In the genomic region with DNA sequence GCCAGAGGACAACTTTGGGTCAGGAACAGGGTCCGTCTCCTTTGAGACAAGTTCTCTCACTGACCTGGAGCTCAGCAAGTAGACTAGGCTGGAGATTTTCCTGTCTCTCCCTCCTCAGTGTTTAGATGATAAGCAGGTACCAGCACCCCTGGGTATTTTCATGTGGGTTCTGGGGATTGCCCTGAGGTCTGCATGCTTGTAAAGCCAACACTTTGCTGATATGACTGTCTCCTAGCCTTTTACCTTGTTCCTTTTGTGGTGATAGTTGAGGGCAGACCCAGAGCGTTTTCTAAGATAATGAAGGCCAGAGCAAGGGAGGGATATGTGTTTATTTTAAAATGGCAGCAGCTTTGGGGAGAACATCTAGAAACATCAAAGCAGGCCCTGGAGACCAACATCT, we compare ENCODE assay signal across 17 mouse cellular contexts.
"Had no signal": no experiment of that assay in that cellular context is flagged by ENCODE, and none has a peak within 500 bp of the region (broad histone marks: within the 10 kb centered on the region; RNA-seq: fewer than 3 reads in every experiment).

No protein-coding gene starts in this region.

- DNase-seq: liver, embryonic 13.5 days; liver, postnatal 0 days; lung, adult 2 months; lung, postnatal 14 days; lung, postnatal 36 days; midbrain, embryonic 14.5 days; right cerebral cortex, postnatal 14 days; thymus, adult 2 months; thymus, postnatal 14 days; thymus, postnatal 36 days had no signal

- H3K4me1 ChIP-seq: liver, embryonic 13.5 days; liver, embryonic 15.5 days; midbrain, embryonic 12.5 days; neural tube, embryonic 12.5 days had no signal

- H3K27ac ChIP-seq: liver, embryonic 13.5 days; liver, embryonic 15.5 days; lung, embryonic 15.5 days; midbrain, embryonic 12.5 days; neural tube, embryonic 12.5 days; stomach, embryonic 15.5 days; stomach, postnatal 0 days had no signal

- H3K36me3 ChIP-seq: liver, embryonic 13.5 days; liver, embryonic 15.5 days; lung, embryonic 15.5 days; midbrain, embryonic 12.5 days; neural tube, embryonic 12.5 days; stomach, embryonic 15.5 days had no signal

- H3K4me3 ChIP-seq: liver, embryonic 13.5 days; liver, embryonic 15.5 days; lung, embryonic 15.5 days; megakaryocyte, embryonic 14.5 days; midbrain, embryonic 12.5 days; neural tube, embryonic 12.5 days; stomach, embryonic 15.5 days had no signal

- H3K27me3 ChIP-seq: liver, embryonic 13.5 days; liver, embryonic 15.5 days; lung, embryonic 15.5 days; midbrain, embryonic 12.5 days; neural tube, embryonic 12.5 days; stomach, embryonic 15.5 days had no signal
